Mouse (Mus musculus) liver, adult 2 months (tissue): Measurements from ENCODE around the gene Rnf43.

Experiments used
- CTCF ChIP-seq: fragments of 200-500 bp; IDR thresholded peaks from 2 replicates; pipeline ENCODE4 v1.5.1; 2011; ENCODE audit warnings: low read depth, low read length, control low read depth
- POLR2A ChIP-seq: fragments of 200-500 bp; IDR thresholded peaks from 2 replicates; pipeline ENCODE4 v1.6.1; 2011; ENCODE audit warnings: low read length, control low read depth; ENCODE audit not compliant: insufficient read depth; ENCODE audit errors: extremely low read depth

- TF ChIP-seq CTCF (peak; percentile 52), POLR2A (0 out of 2 replicates have a peak, but pooled peaks have one; percentile 47)
These were observed at the start of gene Rnf43 for GRCm38 (mm10) chr11:87662407-87662806.
